Mouse (Mus musculus) heart, adult 18-20 months (tissue): ENCODE results near the gene A730061H03Rik. TPM values are rescaled to one million over a fixed set of nuclear protein-coding genes. Genes with fewer than 3 reads are reported as not detected.

Experiments used
- DNase-seq, 2 experiments: peaks; one replicate each; pipeline ENCODE4 v3.0.0; 2021 to 2022; ENCODE audit warnings: mixed read lengths in 1 of 2
- long read RNA-seq, 2 experiments: library from polyadenylated mRNA; stranded (forward); transcript quantifications; one replicate each; pipeline ENCODE4 v2.0.0; 2021
- total RNA-seq, 2 experiments: library from RNA; stranded (reverse); gene quantifications; 2 replicates each; pipeline ENCODE4 v1.2.3; 2021

Gene A730061H03Rik
- total RNA-seq = not detected
- long read RNA-seq, experiment 1 = 0 reads
- long read RNA-seq, experiment 2 = 0 reads

DNA sequence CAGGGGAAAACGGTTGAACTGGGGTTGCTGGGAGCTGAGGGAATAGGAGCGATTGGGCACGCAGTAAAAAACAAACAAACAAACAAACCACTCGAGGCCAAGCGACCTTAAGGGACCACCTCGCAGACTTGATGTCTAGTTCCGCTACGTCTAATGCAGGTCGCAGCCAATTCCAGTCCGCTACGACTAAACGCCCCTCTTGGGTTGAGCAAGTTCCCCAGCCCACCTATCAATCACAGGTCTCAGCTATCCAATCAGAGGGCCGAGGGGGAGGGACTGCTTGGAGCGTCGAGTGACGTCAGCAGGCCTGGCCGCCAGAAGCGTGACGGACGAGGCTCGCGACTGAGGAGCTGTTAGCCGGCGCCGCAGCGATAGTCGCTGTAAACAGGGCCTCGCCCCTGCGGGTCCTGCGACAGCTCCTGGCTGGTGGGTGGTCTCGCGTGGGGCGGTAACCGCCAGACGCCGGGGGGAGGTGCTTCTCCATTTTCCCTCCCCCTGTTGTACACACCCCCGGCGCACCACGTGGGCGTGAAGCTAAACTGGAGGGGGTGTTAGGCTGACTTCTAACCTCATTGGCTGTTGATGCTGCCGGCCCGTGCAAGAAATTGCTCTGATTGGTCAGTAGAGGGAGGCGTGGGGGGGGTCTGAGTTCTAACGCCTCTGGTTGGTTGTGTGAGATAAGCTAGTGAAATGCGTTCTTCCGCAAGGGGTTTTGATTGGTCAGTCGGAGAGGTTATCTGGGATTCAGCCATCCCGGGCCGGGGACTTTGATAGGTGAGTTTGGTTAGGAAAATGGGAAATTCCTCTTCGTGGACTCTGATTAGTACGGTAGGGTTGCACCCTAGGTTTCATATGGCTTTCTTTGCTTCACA, at the start of gene A730061H03Rik:
Gene A730061H03Rik (minus strand): TSS at position 205 of the 872 bp plus-strand sequence.
- DNase-seq = peak; percentile 99

DNA sequence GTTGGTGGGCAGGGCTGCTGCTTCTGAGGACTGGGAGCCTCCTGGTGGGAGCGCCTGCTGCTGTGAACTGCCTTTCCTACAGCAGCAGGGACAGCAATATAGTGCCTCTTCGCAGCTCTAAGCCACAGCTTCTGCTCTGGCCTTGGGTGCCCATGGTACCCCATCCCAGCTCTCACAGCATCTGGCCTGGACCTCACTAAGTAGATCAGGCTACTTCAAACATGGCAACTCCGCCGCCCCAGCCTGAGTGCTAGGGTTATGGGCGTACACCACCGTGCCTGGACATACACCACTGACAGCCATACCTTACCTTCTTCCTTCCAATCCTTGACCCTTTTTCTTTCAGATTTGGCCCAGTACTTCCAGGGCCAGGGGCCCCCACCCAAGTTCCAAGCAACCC, 48.1 kb upstream of the A730061H03Rik start:
- no peak for DNase-seq

DNA sequence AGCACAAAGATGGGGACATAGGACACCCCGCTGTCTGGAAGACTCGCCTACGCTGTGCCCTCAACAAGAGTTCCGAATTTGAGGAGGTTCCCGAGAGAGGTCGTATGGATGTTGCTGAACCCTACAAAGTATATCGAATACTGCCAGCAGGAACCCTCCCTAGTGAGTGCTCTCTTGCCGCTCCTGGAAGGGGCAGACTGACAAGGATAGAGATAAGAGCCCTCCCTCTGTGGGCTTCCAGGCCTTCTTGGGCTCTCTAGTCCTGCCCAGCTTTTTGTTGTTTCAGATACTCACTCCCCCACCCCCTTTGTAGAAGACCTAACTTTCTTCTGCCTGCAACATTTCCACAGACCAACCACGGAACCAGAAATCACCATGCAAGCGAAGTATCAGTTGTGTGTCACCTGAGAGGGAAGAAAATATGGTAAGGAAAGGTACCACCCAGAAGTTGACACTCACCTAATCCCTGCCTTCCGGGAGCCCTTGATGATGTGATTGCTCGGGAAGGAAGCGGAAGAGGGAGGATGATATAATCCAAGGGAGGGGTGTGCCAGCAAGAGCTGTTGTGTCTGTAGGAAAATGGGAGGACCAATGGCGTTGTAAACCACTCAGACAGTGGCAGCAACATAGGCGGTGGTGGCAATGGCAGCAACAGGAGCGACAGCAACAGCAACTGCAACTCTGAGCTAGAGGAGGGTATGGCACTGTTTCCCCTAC, 45.7 kb upstream of the A730061H03Rik start:
- no peak for DNase-seq

GRCm38 (mm10) chr14:55604823-55605222, 44.6 kb upstream of the A730061H03Rik start:
- DNase-seq = no peak

GRCm38 (mm10) chr14:55603633-55604576, 43.7 kb upstream of the A730061H03Rik start:
- peak; percentile 94 to 96 for DNase-seq

DNA sequence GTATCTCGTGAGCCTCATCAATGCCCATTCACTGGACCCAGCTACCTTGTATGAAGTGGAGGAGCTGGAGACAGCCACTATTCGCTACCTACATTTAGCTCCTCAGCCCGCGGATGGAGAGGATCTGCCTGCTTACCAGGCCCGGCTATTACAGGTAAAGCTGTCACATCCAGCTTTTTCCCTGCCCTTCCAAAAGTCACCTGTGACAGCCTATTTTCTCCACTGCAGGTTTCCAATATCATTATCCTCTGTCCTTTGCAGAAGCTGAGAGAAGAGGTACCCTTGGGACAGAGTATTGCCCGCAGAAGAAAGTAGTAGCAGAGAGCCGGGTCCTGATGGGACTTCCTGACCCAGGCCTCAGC, 43.0 kb upstream of the A730061H03Rik start, which contains the start of gene Irf9:
Gene Irf9 (plus strand): TSS at position 301 of the 362 bp plus-strand sequence.
- no peak for DNase-seq

GRCm38 (mm10) chr14:55598521-55599390, 38.5 kb upstream of the A730061H03Rik start:
- DNase-seq = no peak

- no peak for DNase-seq
These were observed 36.0 kb upstream of the A730061H03Rik start for GRCm38 (mm10) chr14:55596036-55596690.

GRCm38 (mm10) chr14:55592226-55592625, 32.0 kb upstream of the A730061H03Rik start:
- DNase-seq = no peak

GRCm38 (mm10) chr14:55591331-55591891, 31.2 kb upstream of the A730061H03Rik start, which contains the start of gene Rnf31:
Gene Rnf31 (plus strand): TSS chr14:55591708.
- peak; percentile 95 to 99 for DNase-seq

DNA sequence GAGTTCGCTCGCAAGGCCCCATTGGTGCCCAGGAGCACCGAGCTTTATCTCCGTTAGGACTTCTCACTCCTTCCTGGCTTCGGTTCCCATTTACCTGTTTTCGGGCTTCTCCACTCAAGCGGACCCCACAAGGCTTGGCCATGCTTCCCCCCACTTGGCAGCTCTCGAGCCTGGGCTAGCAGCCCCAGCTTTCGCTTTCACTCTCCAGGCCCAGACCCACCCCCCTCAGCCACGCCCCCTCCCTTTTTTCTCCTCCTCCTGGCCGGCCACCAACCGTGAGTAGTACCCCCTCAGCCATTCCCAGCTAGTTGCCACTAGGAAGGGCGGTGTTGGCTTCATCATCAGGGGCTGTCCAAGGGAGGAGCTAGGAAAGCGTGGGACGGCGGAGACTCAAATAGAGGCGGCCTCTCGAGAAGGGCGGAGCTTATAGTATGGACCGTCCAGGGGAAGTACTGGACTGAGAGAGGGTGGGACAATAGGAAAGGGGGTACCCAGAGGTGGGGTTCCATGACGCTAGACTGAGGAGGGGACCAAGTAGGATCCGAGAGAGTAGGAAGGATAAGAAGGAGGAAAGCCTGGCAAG, 30.6 kb upstream of the A730061H03Rik start, which contains the start of gene Psme2:
Gene Psme2 (minus strand): TSS at position 366 of the 583 bp plus-strand sequence.
- peak; percentile 96 to 99 for DNase-seq

GRCm38 (mm10) chr14:55589771-55590448, 29.7 kb upstream of the A730061H03Rik start:
- DNase-seq = no peak

DNA sequence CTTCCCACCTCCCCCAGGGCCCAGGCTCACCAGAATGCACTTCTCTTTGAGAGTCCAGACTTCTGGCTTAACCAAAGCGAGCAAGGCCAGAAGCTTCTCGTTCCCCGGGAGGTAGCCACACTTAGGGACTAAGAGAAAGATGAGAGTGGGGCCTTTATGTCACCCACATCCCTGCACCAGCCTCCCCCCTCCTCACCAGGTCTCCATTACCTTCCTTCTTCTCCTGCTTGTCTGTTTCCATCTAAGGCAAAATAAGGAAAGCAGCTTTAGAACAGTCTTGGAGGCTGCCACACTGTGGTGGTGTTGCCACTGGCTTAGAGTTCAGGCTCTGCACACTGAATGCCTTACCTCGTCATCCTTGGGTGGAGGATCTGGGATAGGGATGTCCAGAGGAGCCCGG, 29.1 kb upstream of the A730061H03Rik start:
- DNase-seq = no peak

DNA sequence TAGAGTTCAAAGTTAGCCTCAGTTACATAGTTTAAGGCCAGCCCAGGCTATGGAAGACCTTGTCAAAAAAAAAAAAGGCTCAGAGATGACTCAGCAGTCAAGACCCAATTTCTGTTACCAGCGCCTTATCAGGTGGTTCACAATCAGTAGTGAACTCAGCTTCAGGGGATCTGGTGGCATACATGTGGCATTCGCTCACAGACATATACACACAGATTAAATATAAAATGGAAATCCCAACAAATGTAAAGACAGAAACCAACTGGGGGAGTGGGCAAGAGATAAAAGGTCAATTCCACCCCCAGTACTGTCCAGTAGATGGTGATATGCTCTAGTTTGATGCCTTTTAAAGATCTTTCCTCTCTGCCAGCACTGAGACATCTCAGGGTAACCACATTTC, 25.9 kb upstream of the A730061H03Rik start:
- DNase-seq = no peak

DNA sequence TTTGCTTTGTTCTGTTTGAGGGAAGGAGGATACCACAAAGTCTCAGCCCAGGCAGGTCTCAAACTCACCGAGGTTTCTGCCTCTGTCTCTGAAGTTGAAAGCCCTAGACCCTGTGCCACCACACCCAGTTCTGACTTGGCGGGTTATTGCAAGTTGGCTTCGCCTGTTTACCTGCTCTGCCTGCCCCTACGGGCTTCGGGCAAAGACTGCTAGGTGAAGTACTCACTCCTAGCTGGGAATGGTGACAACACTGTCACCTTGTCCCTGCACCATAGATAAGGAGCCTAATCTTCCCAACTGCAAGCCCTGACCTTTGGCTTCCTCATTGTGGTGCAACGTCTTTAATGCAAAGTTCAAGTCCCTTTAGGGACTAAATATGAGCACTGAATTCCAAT, 25.4 kb upstream of the A730061H03Rik start:
- peak in 1 of 2 experiments; percentile 49 for DNase-seq

DNA sequence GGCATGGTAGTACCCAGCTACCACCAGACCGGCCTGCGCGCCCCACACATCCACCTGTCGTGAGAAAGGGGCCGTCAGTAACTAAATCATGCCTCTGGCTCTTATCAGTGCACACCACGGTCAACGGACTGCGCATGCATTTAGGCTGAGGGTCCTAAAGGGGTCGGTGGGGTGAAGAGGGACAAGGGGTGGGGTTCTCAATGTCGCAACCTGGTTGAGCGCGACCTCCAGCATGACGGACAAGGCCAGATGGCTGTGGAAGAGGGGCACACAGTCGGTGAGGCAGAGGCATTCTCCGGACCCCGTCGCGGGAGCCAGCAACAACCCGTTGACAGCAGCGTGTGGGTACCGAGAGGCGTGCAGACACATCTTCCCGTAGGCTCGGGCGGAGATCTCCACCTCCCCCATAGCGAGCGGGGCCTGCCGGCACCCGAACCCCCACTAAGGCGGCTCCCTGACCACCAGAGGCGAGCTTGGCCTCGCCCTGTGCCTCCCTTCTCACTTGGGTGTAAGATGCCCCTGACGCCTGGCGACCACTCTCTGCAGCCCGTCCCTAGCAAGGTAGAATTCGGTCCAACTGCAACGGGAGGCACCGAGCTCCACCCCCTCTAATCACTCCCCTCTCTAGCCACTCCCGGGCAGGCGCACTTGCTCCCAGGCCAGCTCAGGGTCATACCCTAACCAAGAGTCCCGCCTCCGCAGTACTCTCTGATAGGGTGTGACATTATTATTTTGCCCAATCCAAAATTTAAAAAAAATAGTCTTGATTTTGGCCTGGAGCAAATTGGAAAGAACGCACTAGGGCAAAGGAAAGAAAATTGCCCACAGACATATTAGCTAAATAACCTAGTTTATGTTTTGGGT, 24.7 kb upstream of the A730061H03Rik start, which contains the start of gene Emc9:
Gene Emc9 (minus strand): TSS at position 601 of the 864 bp plus-strand sequence.
- peak; percentile 89 to 93 for DNase-seq

GRCm38 (mm10) chr14:55584303-55584701, 24.1 kb upstream of the A730061H03Rik start:
- no peak for DNase-seq
